Mouse (Mus musculus) embryonic stem cell, embryonic (primary cell): ENCODE data around the gene Mapt.

Source experiments
- CTCF ChIA-PET, 4 experiments: fragments of 300-600 bp in 2 of 4; fragments of 350-600 bp in 2 of 4; sonication (Branson Sonifier 250); formaldehyde crosslinking; loops; one replicate each; lab custom pipeline; 2022; ENCODE audit warnings: inconsistent platforms in 2 of 4; lab: Charles Lee
- POLR2A ChIA-PET, 4 experiments: fragments of 300-600 bp in 2 of 4; fragments of 350-600 bp in 2 of 4; sonication (Branson Sonifier 250); formaldehyde crosslinking; loops; one replicate each; lab custom pipeline; 2022; ENCODE audit warnings: antibody characterized with exemption in 4 of 4, inconsistent platforms in 1 of 4; lab: Charles Lee

Gene Mapt

GRCm38 (mm10) chr11:104252094-104252493 is 20.9 kb downstream of the Mapt start:
- ChIA-PET POLR2A (interaction anchor here in 3 of 4 experiments (0.6 to 4.7 kb wide), 7 partner anchors 8 to 79 kb away, joined by 3 to 19 read pairs (median 3); no protein-coding TSS in a partner anchor), CTCF (no interaction called here)

GRCm38 (mm10) chr11:104254408-104255039 is 23.3 kb downstream of the Mapt start:
- CTCF ChIA-PET = interaction anchor here in 1 of 4 experiments (1.1 kb wide), 1 partner anchor 35 kb away, joined by 3 read pairs; no protein-coding TSS in a partner anchor
- POLR2A ChIA-PET = interaction anchor here in 2 of 4 experiments (0.5 to 4.7 kb wide), 6 partner anchors 15 to 78 kb away, joined by 3 to 19 read pairs (median 4); no protein-coding TSS in a partner anchor

GRCm38 (mm10) chr11:104256179-104256578 is 25.0 kb downstream of the Mapt start:
- CTCF ChIA-PET = no interaction called here

GRCm38 (mm10) chr11:104258991-104259390 is 27.8 kb downstream of the Mapt start:
- CTCF ChIA-PET = interaction anchor here (0.5 to 1.8 kb wide), 9 partner anchors 9 to 313 kb away, joined by 3 to 13 read pairs (median 4); no protein-coding TSS in a partner anchor
- POLR2A ChIA-PET = interaction anchor here (0.5 to 5.4 kb wide), 19 partner anchors 9 to 186 kb away, joined by 3 to 57 read pairs (median 6); partner anchors contain the start of gene Mapt (in 1 of the 4)

More at GRCm38 (mm10) chr11:104256179-104256578, 25.0 kb downstream of the Mapt start:
- POLR2A ChIA-PET = no interaction called here

- ChIA-PET CTCF (no interaction called here), POLR2A (interaction anchor here in 1 of 4 experiments (44.1 kb wide), 1 partner anchor 45 kb away, joined by 2718 read pairs; no protein-coding TSS in a partner anchor)
Observed at GRCm38 (mm10) chr11:104264683-104265082, 33.5 kb downstream of the Mapt start.

GRCm38 (mm10) chr11:104265669-104266068 is 34.5 kb downstream of the Mapt start:
- CTCF ChIA-PET = interaction anchor here in 3 of 4 experiments (0.6 to 2.6 kb wide), 3 partner anchors 13 to 136 kb away, joined by 3 to 14 read pairs (median 4); no protein-coding TSS in a partner anchor
- POLR2A ChIA-PET = interaction anchor here in 3 of 4 experiments (1.0 to 44.1 kb wide), 6 partner anchors 9 to 44 kb away, joined by 3 to 2718 read pairs (median 4); no protein-coding TSS in a partner anchor

GRCm38 (mm10) chr11:104267380-104267779 is 36.2 kb downstream of the Mapt start:
- ChIA-PET POLR2A (interaction anchor here in 3 of 4 experiments (0.7 to 44.1 kb wide), 11 partner anchors 9 to 182 kb away, joined by 3 to 2718 read pairs (median 10); partner anchors contain the start of gene Mapt (in 1 of the 3)), CTCF (interaction anchor here in 2 of 4 experiments (0.5 to 2.6 kb wide), 6 partner anchors 9 to 920 kb away, joined by 3 to 14 read pairs (median 4); no protein-coding TSS in a partner anchor)

- CTCF ChIA-PET = interaction anchor here (0.6 to 1.9 kb wide), 4 partner anchors 9 to 38 kb away, joined by 3 to 9 read pairs (median 4); partner anchors contain the start of gene Mapt (in 1 of the 4)
- POLR2A ChIA-PET = interaction anchor here in 3 of 4 experiments (0.6 to 44.1 kb wide), 13 partner anchors 8 to 172 kb away, joined by 3 to 2718 read pairs (median 6); no protein-coding TSS in a partner anchor
Observed at GRCm38 (mm10) chr11:104269385-104269822, 38.2 kb downstream of the Mapt start.

GRCm38 (mm10) chr11:104270452-104270851 is 39.3 kb downstream of the Mapt start:
- CTCF ChIA-PET = interaction anchor here in 2 of 4 experiments (0.6 to 0.8 kb wide), 2 partner anchors 9 to 99 kb away, joined by 3 read pairs; no protein-coding TSS in a partner anchor
- POLR2A ChIA-PET = interaction anchor here in 3 of 4 experiments (0.6 to 44.1 kb wide), 12 partner anchors 8 to 329 kb away, joined by 3 to 2718 read pairs (median 5); no protein-coding TSS in a partner anchor

- ChIA-PET CTCF (interaction anchor here in 1 of 4 experiments (0.8 kb wide), 1 partner anchor 99 kb away, joined by 3 read pairs; no protein-coding TSS in a partner anchor), POLR2A (interaction anchor here in 2 of 4 experiments (1.1 to 44.1 kb wide), 5 partner anchors 8 to 171 kb away, joined by 3 to 2718 read pairs (median 6); no protein-coding TSS in a partner anchor)
Observed at GRCm38 (mm10) chr11:104270876-104271275, 39.7 kb downstream of the Mapt start.

GRCm38 (mm10) chr11:104271876-104272275 is 40.7 kb downstream of the Mapt start:
- CTCF ChIA-PET = interaction anchor here in 1 of 4 experiments (1.0 kb wide), 1 partner anchor 17 kb away, joined by 4 read pairs; no protein-coding TSS in a partner anchor
- POLR2A ChIA-PET = interaction anchor here in 2 of 4 experiments (3.1 to 44.1 kb wide), 3 partner anchors 13 to 38 kb away, joined by 16 to 2718 read pairs (median 191); no protein-coding TSS in a partner anchor

GRCm38 (mm10) chr11:104272352-104272751 is 41.2 kb downstream of the Mapt start:
- ChIA-PET POLR2A (interaction anchor here in 2 of 4 experiments (0.6 to 44.1 kb wide), 4 partner anchors 14 to 206 kb away, joined by 3 to 2718 read pairs (median 104); no protein-coding TSS in a partner anchor), CTCF (interaction anchor here in 2 of 4 experiments (1.0 to 1.3 kb wide), 2 partner anchors 15 to 17 kb away, joined by 3 to 4 read pairs; no protein-coding TSS in a partner anchor)

GRCm38 (mm10) chr11:104275765-104276164 is 44.6 kb downstream of the Mapt start:
- ChIA-PET CTCF (interaction anchor here in 1 of 4 experiments (1.0 kb wide), 1 partner anchor 14 kb away, joined by 3 read pairs; no protein-coding TSS in a partner anchor), POLR2A (interaction anchor here in 2 of 4 experiments (1.0 to 44.1 kb wide), 7 partner anchors 9 to 53 kb away, joined by 3 to 2718 read pairs (median 3); no protein-coding TSS in a partner anchor)

GRCm38 (mm10) chr11:104278222-104278621 is 47.0 kb downstream of the Mapt start:
- ChIA-PET CTCF (interaction anchor here (0.5 to 2.2 kb wide), 51 partner anchors 9 to 995 kb away, joined by 3 to 25 read pairs (median 4); partner anchors contain the start of genes Mapt (in 2 of the 4), Crhr1 (in 1 of the 4) and Kansl1 (in 1 of the 4)), POLR2A (interaction anchor here (0.6 to 44.1 kb wide), 44 partner anchors 8 to 1145 kb away, joined by 3 to 2718 read pairs (median 5); partner anchors contain the start of genes Arf2 (in 1 of the 4) and Mapt (in 1 of the 4))

- POLR2A ChIA-PET = interaction anchor here (0.6 to 44.1 kb wide), 37 partner anchors 9 to 1146 kb away, joined by 3 to 2718 read pairs (median 5); partner anchors contain the start of genes Arf2 (in 1 of the 4) and Mapt (in 1 of the 4)
- CTCF ChIA-PET = interaction anchor here (0.6 to 2.2 kb wide), 33 partner anchors 8 to 300 kb away, joined by 3 to 25 read pairs (median 5); partner anchors contain the start of genes Crhr1 (in 1 of the 4) and Mapt (in 1 of the 4)
Observed at GRCm38 (mm10) chr11:104279049-104279448, 47.9 kb downstream of the Mapt start.

GRCm38 (mm10) chr11:104279538-104279937 is 48.3 kb downstream of the Mapt start:
- ChIA-PET POLR2A (interaction anchor here (0.7 to 44.1 kb wide), 25 partner anchors 9 to 163 kb away, joined by 3 to 2718 read pairs (median 9); no protein-coding TSS in a partner anchor), CTCF (interaction anchor here (0.6 to 2.2 kb wide), 12 partner anchors 7 to 292 kb away, joined by 3 to 25 read pairs (median 7); partner anchors contain the start of gene Mapt (in 1 of the 4))

- CTCF ChIA-PET = no interaction called here
- POLR2A ChIA-PET = interaction anchor here in 3 of 4 experiments (0.8 to 44.1 kb wide), 7 partner anchors 11 to 28 kb away, joined by 3 to 2718 read pairs (median 3); no protein-coding TSS in a partner anchor
Observed at GRCm38 (mm10) chr11:104281501-104281900, 50.3 kb downstream of the Mapt start.
